Mouse (Mus musculus): Measurements from ENCODE around the gene Cbfa2t3. TPM values are rescaled to one million over a fixed set of nuclear protein-coding genes. Genes with fewer than 3 reads are reported as not detected.

The Cbfa2t3 gene
- polyA plus RNA-seq, 1 experiment from 2014 or later: 6.0 TPM

GRCm38 (mm10) chr8:122600666-122601065 lies 98.2 kb downstream of the Cbfa2t3 start:
- DNase-seq (ENCODE audit: low spot score): no peak
- no peak overlapping the region for H3K9ac ChIP-seq (ENCODE audit: low read length)
- ATAC-seq (replicated peaks; ENCODE audit: low FRiP score): no peak
- H3K36me3 ChIP-seq (ENCODE audit: control insufficient read depth, insufficient read depth, low read length): no peaks in the 10 kb centered on the region
- H3K4me3 ChIP-seq (ENCODE audit: low read depth, low read length): no peak overlapping the region
- no peaks in the 10 kb centered on the region for H3K9me3 ChIP-seq (ENCODE audit: control insufficient read depth, low read length)
- H3K4me1 ChIP-seq (replicated peaks; ENCODE audit: control insufficient read depth, insufficient read depth, low read length): no peaks in the 10 kb centered on the region
- H3K4me2 ChIP-seq (ENCODE audit: low read depth, low read length, severe bottlenecking): no peak overlapping the region
- WGBS: 95% methylated on average over 9 of the region's 9 CpGs
- H3K27ac ChIP-seq (ENCODE audit: low read depth, low read length): no peak overlapping the region
- H3K27me3 ChIP-seq (ENCODE audit: control insufficient read depth, insufficient read depth, low read length): no peaks in the 10 kb centered on the region

DNA sequence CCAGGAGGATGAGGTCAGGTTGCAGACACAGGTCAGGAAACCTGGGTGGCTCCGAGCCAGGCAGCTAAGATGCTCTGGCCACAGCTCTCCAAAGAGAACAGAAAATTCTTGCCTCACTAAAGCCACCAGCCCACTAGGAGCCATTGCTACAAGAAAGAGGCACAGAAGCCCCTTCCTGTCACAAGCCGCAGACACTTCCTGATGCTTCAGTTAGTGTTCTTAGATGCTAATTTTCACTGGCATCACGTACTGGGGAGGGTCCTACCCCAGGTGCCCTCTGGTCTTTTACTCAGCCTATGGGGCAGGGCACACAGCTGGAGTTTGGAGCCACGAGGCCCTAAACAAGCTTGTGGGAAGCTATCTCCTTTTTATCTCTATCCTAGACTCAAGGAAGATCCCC lies 102.9 kb downstream of the Cbfa2t3 start:
- WGBS: 64% methylated on average over 4 of the region's 4 CpGs
- no peak for DNase-seq (ENCODE audit: low spot score)
- H3K4me3 ChIP-seq (ENCODE audit: low read depth, low read length): no peak overlapping the region
- H3K9me3 ChIP-seq (ENCODE audit: control insufficient read depth, low read length): no peaks in the 10 kb centered on the region
- H3K4me1 ChIP-seq (replicated peaks; ENCODE audit: control insufficient read depth, insufficient read depth, low read length): no peaks in the 10 kb centered on the region
- no peak for ATAC-seq (replicated peaks; ENCODE audit: low FRiP score)
- no peak overlapping the region for H3K9ac ChIP-seq (ENCODE audit: low read length)
- no peak overlapping the region for H3K27ac ChIP-seq (ENCODE audit: low read depth, low read length)
- H3K4me2 ChIP-seq (ENCODE audit: low read depth, low read length, severe bottlenecking): no peak overlapping the region
- no peaks in the 10 kb centered on the region for H3K27me3 ChIP-seq (ENCODE audit: control insufficient read depth, insufficient read depth, low read length)
- H3K36me3 ChIP-seq (ENCODE audit: control insufficient read depth, insufficient read depth, low read length): no peaks in the 10 kb centered on the region

- Histone ChIP-seq H3K27ac (ENCODE audit: low read depth, low read length) (no peak overlapping the region), H3K4me2 (ENCODE audit: low read depth, low read length, severe bottlenecking) (no peak overlapping the region), H3K27me3 (ENCODE audit: control insufficient read depth, insufficient read depth, low read length) (no peaks in the 10 kb centered on the region), H3K36me3 (ENCODE audit: control insufficient read depth, insufficient read depth, low read length) (no peaks in the 10 kb centered on the region), H3K9ac (ENCODE audit: low read length) (no peak overlapping the region), H3K9me3 (ENCODE audit: control insufficient read depth, low read length) (no peaks in the 10 kb centered on the region), H3K4me3 (ENCODE audit: low read depth, low read length) (no peak overlapping the region), H3K4me1 (replicated peaks; ENCODE audit: control insufficient read depth, insufficient read depth, low read length) (no peaks in the 10 kb centered on the region)
- WGBS: 82% methylated on average over 19 of the region's 19 CpGs
- DNase-seq (ENCODE audit: low spot score): no peak
- ATAC-seq (replicated peaks; ENCODE audit: low FRiP score): no peak
These were observed 105.0 kb downstream of the Cbfa2t3 start for GRCm38 (mm10) chr8:122593783-122594507.

GRCm38 (mm10) chr8:122593240-122593639 lies 105.7 kb downstream of the Cbfa2t3 start:
- Histone ChIP-seq H3K27ac (ENCODE audit: low read depth, low read length) (no peak overlapping the region), H3K4me3 (ENCODE audit: low read depth, low read length) (no peak overlapping the region), H3K9me3 (ENCODE audit: control insufficient read depth, low read length) (no peaks in the 10 kb centered on the region), H3K27me3 (ENCODE audit: control insufficient read depth, insufficient read depth, low read length) (no peaks in the 10 kb centered on the region), H3K9ac (ENCODE audit: low read length) (no peak overlapping the region), H3K36me3 (ENCODE audit: control insufficient read depth, insufficient read depth, low read length) (no peaks in the 10 kb centered on the region), H3K4me2 (ENCODE audit: low read depth, low read length, severe bottlenecking) (no peak overlapping the region), H3K4me1 (replicated peaks; ENCODE audit: control insufficient read depth, insufficient read depth, low read length) (no peaks in the 10 kb centered on the region)
- ATAC-seq (replicated peaks; ENCODE audit: low FRiP score) (no peak), DNase-seq (ENCODE audit: low spot score) (no peak)
- WGBS: 83% methylated on average over 12 of the region's 12 CpGs

- Histone ChIP-seq H3K36me3 (ENCODE audit: control insufficient read depth, insufficient read depth, low read length) (no peaks in the 10 kb centered on the region), H3K9me3 (ENCODE audit: control insufficient read depth, low read length) (no peaks in the 10 kb centered on the region), H3K4me3 (ENCODE audit: low read depth, low read length) (no peak overlapping the region), H3K4me1 (replicated peaks; ENCODE audit: control insufficient read depth, insufficient read depth, low read length) (no peaks in the 10 kb centered on the region), H3K9ac (ENCODE audit: low read length) (no peak overlapping the region), H3K27ac (ENCODE audit: low read depth, low read length) (no peak overlapping the region), H3K4me2 (ENCODE audit: low read depth, low read length, severe bottlenecking) (no peak overlapping the region), H3K27me3 (ENCODE audit: control insufficient read depth, insufficient read depth, low read length) (0 out of 2 replicates have a peak, but pooled peaks cover 2% of the 10 kb centered on the region)
- no peak for ATAC-seq (replicated peaks; ENCODE audit: low FRiP score)
- DNase-seq (ENCODE audit: low spot score): no peak
- WGBS: 90% methylated on average over 9 of the region's 10 CpGs
These were observed 112.2 kb downstream of the Cbfa2t3 start for GRCm38 (mm10) chr8:122586749-122587148.

GRCm38 (mm10) chr8:122586171-122586570 lies 112.7 kb downstream of the Cbfa2t3 start:
- Histone ChIP-seq H3K4me3 (ENCODE audit: low read depth, low read length) (no peak overlapping the region), H3K9ac (ENCODE audit: low read length) (no peak overlapping the region), H3K27me3 (ENCODE audit: control insufficient read depth, insufficient read depth, low read length) (0 out of 2 replicates have a peak, but pooled peaks cover 2% of the 10 kb centered on the region), H3K36me3 (ENCODE audit: control insufficient read depth, insufficient read depth, low read length) (no peaks in the 10 kb centered on the region), H3K4me1 (replicated peaks; ENCODE audit: control insufficient read depth, insufficient read depth, low read length) (no peaks in the 10 kb centered on the region), H3K27ac (ENCODE audit: low read depth, low read length) (no peak overlapping the region), H3K4me2 (ENCODE audit: low read depth, low read length, severe bottlenecking) (no peak overlapping the region), H3K9me3 (ENCODE audit: control insufficient read depth, low read length) (no peaks in the 10 kb centered on the region)
- WGBS: 55% methylated on average over 7 of the region's 7 CpGs
- DNase-seq (ENCODE audit: low spot score): no peak
- no peak for ATAC-seq (replicated peaks; ENCODE audit: low FRiP score)

DNA sequence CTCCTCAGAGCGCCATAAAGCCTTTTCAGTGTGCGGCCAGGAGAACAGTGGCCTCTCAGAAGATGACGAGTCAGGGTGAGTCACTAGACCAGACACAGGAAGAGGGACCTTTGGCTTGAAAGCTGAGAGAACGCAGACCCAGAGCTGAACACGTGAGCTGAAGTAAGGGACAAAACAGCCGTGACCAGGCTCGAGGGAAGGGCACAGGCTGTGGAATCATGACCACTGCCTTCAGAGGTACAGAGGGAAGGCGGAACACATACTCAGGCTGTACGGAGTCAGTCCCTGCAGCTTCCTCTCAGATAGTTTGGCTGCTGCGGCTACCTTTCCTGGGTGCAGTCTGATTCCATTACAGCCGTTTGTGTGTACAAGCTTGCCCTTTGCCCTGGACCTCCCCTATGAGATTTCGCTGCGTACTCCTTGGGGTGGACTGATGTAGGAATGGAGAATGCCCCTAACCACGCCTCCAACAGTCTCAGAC lies 113.5 kb downstream of the Cbfa2t3 start:
- H3K9ac ChIP-seq (ENCODE audit: low read length): no peak overlapping the region
- no peak overlapping the region for H3K4me3 ChIP-seq (ENCODE audit: low read depth, low read length)
- ATAC-seq (replicated peaks; ENCODE audit: low FRiP score) (no peak), DNase-seq (ENCODE audit: low spot score) (no peak)
- no peaks in the 10 kb centered on the region for H3K4me1 ChIP-seq (replicated peaks; ENCODE audit: control insufficient read depth, insufficient read depth, low read length)
- WGBS: 71% methylated on average over 14 of the region's 14 CpGs
- H3K4me2 ChIP-seq (ENCODE audit: low read depth, low read length, severe bottlenecking): no peak overlapping the region
- H3K9me3 ChIP-seq (ENCODE audit: control insufficient read depth, low read length): no peaks in the 10 kb centered on the region
- no peak overlapping the region for H3K27ac ChIP-seq (ENCODE audit: low read depth, low read length)
- H3K36me3 ChIP-seq (ENCODE audit: control insufficient read depth, insufficient read depth, low read length): no peaks in the 10 kb centered on the region
- 0 out of 2 replicates have a peak, but pooled peaks cover 2% of the 10 kb centered on the region for H3K27me3 ChIP-seq (ENCODE audit: control insufficient read depth, insufficient read depth, low read length)

DNA sequence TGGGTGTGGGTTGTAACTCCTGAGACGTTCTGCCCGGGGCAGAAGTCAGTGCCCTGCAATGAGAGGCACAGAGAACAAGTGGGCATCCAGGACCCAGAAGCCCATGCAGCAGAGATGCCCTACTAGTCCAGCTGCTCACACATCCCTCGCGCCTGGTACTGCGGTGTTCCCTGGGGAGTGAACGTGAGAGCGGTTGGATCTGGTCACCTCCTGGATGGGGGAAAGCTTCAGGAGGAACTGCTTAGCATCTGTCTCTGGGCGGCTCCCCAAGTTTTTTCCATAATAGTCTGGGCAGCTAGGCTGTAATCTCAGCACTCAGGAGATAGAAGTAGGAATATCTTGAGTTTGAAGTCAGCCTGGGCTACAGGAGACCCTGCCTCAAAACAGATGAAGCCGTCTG lies 113.9 kb downstream of the Cbfa2t3 start:
- Histone ChIP-seq H3K9ac (ENCODE audit: low read length) (no peak overlapping the region), H3K4me3 (ENCODE audit: low read depth, low read length) (no peak overlapping the region), H3K27ac (ENCODE audit: low read depth, low read length) (no peak overlapping the region), H3K4me2 (ENCODE audit: low read depth, low read length, severe bottlenecking) (no peak overlapping the region), H3K4me1 (replicated peaks; ENCODE audit: control insufficient read depth, insufficient read depth, low read length) (no peaks in the 10 kb centered on the region), H3K36me3 (ENCODE audit: control insufficient read depth, insufficient read depth, low read length) (no peaks in the 10 kb centered on the region), H3K27me3 (ENCODE audit: control insufficient read depth, insufficient read depth, low read length) (0 out of 2 replicates have a peak, but pooled peaks cover 2% of the 10 kb centered on the region), H3K9me3 (ENCODE audit: control insufficient read depth, low read length) (no peaks in the 10 kb centered on the region)
- ATAC-seq (replicated peaks; ENCODE audit: low FRiP score): no peak
- 91% methylated on average over 9 of the region's 9 CpGs for WGBS
- no peak for DNase-seq (ENCODE audit: low spot score)

GRCm38 (mm10) chr8:122580926-122581325 lies 118.0 kb downstream of the Cbfa2t3 start:
- no peak overlapping the region for H3K9ac ChIP-seq (ENCODE audit: low read length)
- ATAC-seq (replicated peaks; ENCODE audit: low FRiP score): no peak
- no peak for DNase-seq (ENCODE audit: low spot score)
- H3K4me2 ChIP-seq (ENCODE audit: low read depth, low read length, severe bottlenecking): no peak overlapping the region
- no peaks in the 10 kb centered on the region for H3K9me3 ChIP-seq (ENCODE audit: control insufficient read depth, low read length)
- H3K27me3 ChIP-seq (ENCODE audit: control insufficient read depth, insufficient read depth, low read length): 0 out of 2 replicates have a peak, but pooled peaks cover 2% of the 10 kb centered on the region
- no peak overlapping the region for H3K4me3 ChIP-seq (ENCODE audit: low read depth, low read length)
- peaks cover 15% of the 10 kb centered on the region for H3K4me1 ChIP-seq (replicated peaks; ENCODE audit: control insufficient read depth, insufficient read depth, low read length)
- 82% methylated on average over 13 of the region's 15 CpGs for WGBS
- no peaks in the 10 kb centered on the region for H3K36me3 ChIP-seq (ENCODE audit: control insufficient read depth, insufficient read depth, low read length)
- H3K27ac ChIP-seq (ENCODE audit: low read depth, low read length): no peak overlapping the region
